Mouse (Mus musculus) neural tube, embryonic 11.5 days (tissue): ENCODE results near the gene Rasgrp3. TPM values are rescaled to one million over a fixed set of nuclear protein-coding genes. Genes with fewer than 3 reads are reported as not detected.
A peak's percentile ranks its signal among the peaks of the same experiment; 100 is the strongest.

ENCODE experiments used
- ATAC-seq: fragments of 200-750 bp; cut with Nextera tagmentation; 2 replicates; pipeline ENCODE4 v1.8.0; 2017; ENCODE audit warnings: moderate number of reproducible peaks, mild to moderate bottlenecking, moderate TSS enrichment, moderate library complexity; ENCODE audit not compliant: insufficient read depth, low FRiP score, low TSS enrichment
- DNase-seq: peaks from one replicate; pipeline ENCODE4 v3.0.0-alpha.2; 2015; ENCODE audit warnings: low spot score
- H3K27ac ChIP-seq: fragments of 300-500 bp; sonication (generic); 2 replicates; pipeline ENCODE4 v1.5.1; 2014; ENCODE audit warnings: low read depth, mild to moderate bottlenecking, low read length
- H3K27me3 ChIP-seq: fragments of 300-500 bp; sonication (generic); 2 replicates; pipeline ENCODE4 v1.6.1; 2014; ENCODE audit warnings: mild to moderate bottlenecking, low read length, mixed read lengths; ENCODE audit not compliant: control insufficient read depth, insufficient read depth
- H3K36me3 ChIP-seq: fragments of 300-500 bp; sonication (generic); 2 replicates; pipeline ENCODE4 v1.6.1; 2014; ENCODE audit warnings: mild to moderate bottlenecking, low read length, moderate library complexity, mixed read lengths; ENCODE audit not compliant: control insufficient read depth, insufficient read depth
- H3K4me1 ChIP-seq: fragments of 300-500 bp; sonication (generic); 2 replicates; pipeline ENCODE4 v1.6.1; 2014; ENCODE audit warnings: low read length, mixed read lengths; ENCODE audit not compliant: control insufficient read depth, insufficient read depth
- H3K4me2 ChIP-seq: fragments of 300-500 bp; sonication (generic); 2 replicates; pipeline ENCODE4 v1.6.1; 2014; ENCODE audit warnings: low read depth, mild to moderate bottlenecking, moderate library complexity
- H3K4me3 ChIP-seq: fragments of 300-500 bp; sonication (generic); 2 replicates; pipeline ENCODE4 v1.5.1; 2014; ENCODE audit warnings: low read depth, low read length
- H3K9ac ChIP-seq: fragments of 300-500 bp; sonication (generic); 2 replicates; pipeline ENCODE4 v1.6.1; 2014; ENCODE audit warnings: mild to moderate bottlenecking, low read length
- H3K9me3 ChIP-seq: fragments of 300-500 bp; sonication (generic); 2 replicates; pipeline ENCODE4 v1.6.1; 2016; ENCODE audit warnings: low read length; ENCODE audit not compliant: control insufficient read depth
- WGBS: fragments of 180-500 bp; shearing (Covaris S2); extraction: QIAGEN DNeasy Blood & Tissue Kit; methylation state at CpG from one replicate; pipeline ENCODE4 v1.1.7; 2014; 5-methylcytosine and 5-hydroxymethylcytosine counted together
- polyA plus RNA-seq: library from polyadenylated mRNA; unstranded; fragments of >200 nt; fragmentation: Nextera tagmentation; extraction: Ambion mirVana; gene quantifications from 2 replicates; pipeline ENCODE4 v1.2.1, GENCODE M21; 2014

Rasgrp3 gene
- polyA plus RNA-seq, 1 experiment from 2014 or later = 11.6 TPM

- WGBS = 76% methylated on average over 6 of the region's 6 CpGs
- H3K9ac ChIP-seq = no peak overlapping the region
- no peak overlapping the region for H3K4me2 ChIP-seq
- H3K4me3 ChIP-seq = no peak overlapping the region
- no peaks in the 10 kb centered on the region for H3K36me3 ChIP-seq
- H3K27ac ChIP-seq = no peak overlapping the region
- no peak for ATAC-seq
- no peak for DNase-seq
- H3K4me1 ChIP-seq = no peaks in the 10 kb centered on the region
- H3K27me3 ChIP-seq = no peaks in the 10 kb centered on the region
- no peaks in the 10 kb centered on the region for H3K9me3 ChIP-seq
Measured at GRCm38 (mm10) chr17:75436819-75437218, 1.1 kb downstream of the Rasgrp3 start.

GRCm38 (mm10) chr17:75437239-75437750, 1.6 kb downstream of the Rasgrp3 start:
- Histone ChIP-seq H3K36me3 (no peaks in the 10 kb centered on the region), H3K9ac (no peak overlapping the region), H3K27me3 (no peaks in the 10 kb centered on the region), H3K4me1 (no peaks in the 10 kb centered on the region), H3K4me3 (no peak overlapping the region), H3K27ac (no peak overlapping the region), H3K4me2 (no peak overlapping the region), H3K9me3 (no peaks in the 10 kb centered on the region)
- ATAC-seq (no peak), DNase-seq (no peak)
- 76% methylated on average over 11 of the region's 11 CpGs for WGBS

GRCm38 (mm10) chr17:75438162-75438561, 2.5 kb downstream of the Rasgrp3 start:
- Histone ChIP-seq H3K27me3 (no peaks in the 10 kb centered on the region), H3K9ac (no peak overlapping the region), H3K27ac (no peak overlapping the region), H3K4me3 (no peak overlapping the region), H3K4me1 (no peaks in the 10 kb centered on the region), H3K36me3 (no peaks in the 10 kb centered on the region), H3K9me3 (no peaks in the 10 kb centered on the region), H3K4me2 (no peak overlapping the region)
- WGBS = 71% methylated on average over 5 of the region's 5 CpGs
- no peak for ATAC-seq
- no peak for DNase-seq

DNA sequence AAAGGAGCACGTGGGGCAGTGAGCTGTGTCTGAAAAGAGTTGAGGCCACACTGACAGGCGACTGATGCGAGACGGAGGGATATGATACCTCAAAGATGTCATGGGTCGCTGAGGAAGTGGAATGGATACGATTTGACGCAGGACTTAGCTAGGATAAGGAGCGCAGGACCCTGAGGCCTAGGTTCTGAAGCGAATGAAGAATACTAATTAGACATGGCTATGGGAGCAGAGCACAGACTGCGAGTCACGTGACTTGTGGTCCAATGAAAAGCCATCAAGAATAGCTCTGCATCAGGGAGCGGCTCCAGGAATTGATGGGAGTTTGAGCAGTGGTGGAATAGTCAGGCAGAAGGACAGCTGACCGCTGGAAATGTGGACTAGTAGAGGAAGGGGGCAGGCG, 3.4 kb downstream of the Rasgrp3 start:
- DNase-seq (no peak), ATAC-seq (peak; percentile 41; the same call in 1 of the 2 replicates)
- 86% methylated on average over 14 of the region's 14 CpGs for WGBS
- Histone ChIP-seq H3K9me3 (no peaks in the 10 kb centered on the region), H3K4me2 (no peak overlapping the region), H3K9ac (no peak overlapping the region), H3K27me3 (no peaks in the 10 kb centered on the region), H3K4me1 (no peaks in the 10 kb centered on the region), H3K4me3 (no peak overlapping the region), H3K27ac (no peak overlapping the region), H3K36me3 (no peaks in the 10 kb centered on the region)

DNA sequence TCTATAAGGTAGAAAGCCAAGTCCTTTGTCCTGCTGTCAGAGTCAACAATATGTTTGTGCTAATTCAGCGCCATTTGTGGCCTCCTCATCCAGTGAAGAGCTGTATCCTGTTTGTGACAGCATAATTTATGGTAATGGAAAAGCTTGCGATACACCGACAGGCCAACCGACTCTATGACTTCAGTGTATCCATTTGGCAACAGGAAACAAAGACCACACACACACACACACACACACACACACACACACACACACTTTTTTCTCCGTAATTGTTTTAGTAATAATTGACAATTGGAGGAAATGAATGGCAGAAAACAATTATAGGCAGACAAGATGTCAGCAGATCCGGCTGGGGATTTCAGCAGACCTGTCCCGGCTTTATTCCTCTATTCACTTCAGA, 4.9 kb downstream of the Rasgrp3 start:
- ATAC-seq (no peak), DNase-seq (peak; percentile 9)
- 67% methylated on average over 7 of the region's 7 CpGs for WGBS
- H3K27me3 ChIP-seq = no peaks in the 10 kb centered on the region
- no peaks in the 10 kb centered on the region for H3K36me3 ChIP-seq
- H3K4me3 ChIP-seq = no peak overlapping the region
- no peak overlapping the region for H3K27ac ChIP-seq
- H3K9ac ChIP-seq = no peak overlapping the region
- no peaks in the 10 kb centered on the region for H3K9me3 ChIP-seq
- no peaks in the 10 kb centered on the region for H3K4me1 ChIP-seq
- no peak overlapping the region for H3K4me2 ChIP-seq

- Histone ChIP-seq H3K9ac (no peak overlapping the region), H3K27ac (no peak overlapping the region)
Measured at GRCm38 (mm10) chr17:75441260-75441830, 5.6 kb downstream of the Rasgrp3 start.

GRCm38 (mm10) chr17:75442352-75442751, 6.7 kb downstream of the Rasgrp3 start:
- H3K27me3 ChIP-seq = no peaks in the 10 kb centered on the region
- no peaks in the 10 kb centered on the region for H3K9me3 ChIP-seq
- H3K9ac ChIP-seq = no peak overlapping the region
- WGBS = 95% methylated on average over 8 of the region's 8 CpGs
- H3K4me1 ChIP-seq = no peaks in the 10 kb centered on the region
- no peaks in the 10 kb centered on the region for H3K36me3 ChIP-seq
- no peak overlapping the region for H3K4me3 ChIP-seq
- ATAC-seq (no peak), DNase-seq (no peak)
- no peak overlapping the region for H3K4me2 ChIP-seq
- no peak overlapping the region for H3K27ac ChIP-seq

More at GRCm38 (mm10) chr17:75441260-75441830, 5.6 kb downstream of the Rasgrp3 start:
- H3K4me1 ChIP-seq = no peaks in the 10 kb centered on the region
- ATAC-seq (no peak), DNase-seq (no peak)
- WGBS = 76% methylated on average over 5 of the region's 5 CpGs
- H3K9me3 ChIP-seq = no peaks in the 10 kb centered on the region
- no peak overlapping the region for H3K4me2 ChIP-seq
- H3K4me3 ChIP-seq = no peak overlapping the region
- no peaks in the 10 kb centered on the region for H3K36me3 ChIP-seq
- H3K27me3 ChIP-seq = no peaks in the 10 kb centered on the region

DNA sequence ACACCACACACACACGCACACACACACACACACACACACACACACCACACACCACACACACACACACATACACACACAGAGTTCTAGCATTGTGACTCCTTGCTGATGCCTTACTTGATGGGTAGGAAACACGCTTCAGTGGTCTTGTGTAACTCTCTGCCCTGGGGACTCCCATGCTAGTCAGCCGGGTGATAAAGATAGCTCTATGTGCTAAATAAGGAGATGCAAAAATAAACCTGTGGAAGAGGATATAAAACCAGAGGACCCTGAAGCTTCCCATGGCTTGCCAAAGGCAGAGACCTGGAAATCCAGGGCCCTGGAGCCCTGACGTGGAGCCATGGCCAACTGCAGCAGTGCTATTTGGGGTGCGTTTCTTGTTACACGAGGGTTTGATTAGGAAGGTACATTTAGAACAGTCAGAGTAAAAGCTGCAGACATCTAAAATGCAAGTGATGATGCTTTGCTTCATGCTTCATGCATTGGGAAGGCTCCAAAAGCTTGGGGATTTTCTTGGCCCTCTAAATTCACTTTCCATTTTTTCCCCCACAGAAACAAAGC, 7.4 kb downstream of the Rasgrp3 start:
- WGBS = 88% methylated on average over 6 of the region's 6 CpGs
- Histone ChIP-seq H3K4me2 (no peak overlapping the region), H3K4me1 (no peaks in the 10 kb centered on the region), H3K27ac (no peak overlapping the region), H3K36me3 (no peaks in the 10 kb centered on the region), H3K4me3 (no peak overlapping the region), H3K9ac (no peak overlapping the region), H3K9me3 (no peaks in the 10 kb centered on the region), H3K27me3 (no peaks in the 10 kb centered on the region)
- DNase-seq (no peak), ATAC-seq (no peak)

GRCm38 (mm10) chr17:75448257-75448656, 12.6 kb downstream of the Rasgrp3 start:
- 92% methylated on average over 3 of the region's 3 CpGs for WGBS
- H3K27ac ChIP-seq = no peak overlapping the region

More at GRCm38 (mm10) chr17:75448257-75448656, 12.6 kb downstream of the Rasgrp3 start:
- Histone ChIP-seq H3K4me2 (no peak overlapping the region), H3K4me3 (no peak overlapping the region), H3K27me3 (no peaks in the 10 kb centered on the region), H3K9me3 (no peaks in the 10 kb centered on the region), H3K9ac (no peak overlapping the region), H3K36me3 (no peaks in the 10 kb centered on the region), H3K4me1 (no peaks in the 10 kb centered on the region)
- DNase-seq = no peak
- ATAC-seq = no peak
